Mouse (Mus musculus) megakaryocyte progenitor cell, adult 5-6 weeks (primary cell): ENCODE data around the gene Prkar1b. TPM values are rescaled to one million over a fixed set of nuclear protein-coding genes. Genes with fewer than 3 reads are reported as not detected.

ENCODE experiments used
- ATAC-seq: replicated peaks from 2 replicates; pipeline ENCODE4 v1.8.0; 2016; ENCODE audit warnings: mild to moderate bottlenecking, moderate TSS enrichment, inconsistent platforms; ENCODE audit not compliant: poor library complexity
- total RNA-seq, 2 experiments: library from RNA; stranded (forward) in 1 of 2; stranded (reverse) in 1 of 2; fragments of 157-497, 149-512 nt in 1 of 2; fragments of 200-1000 nt in 1 of 2; gene quantifications; 2 replicates each; pipeline versions ENCODE4 v1.2.3 to v1.2.4; 2015 to 2017

The Prkar1b gene
- total RNA-seq, 2 experiments from 2014 or later: 0.21 to 0.81 TPM

GRCm38 (mm10) chr5:139015097-139015496, 134.7 kb downstream of the Prkar1b start:
- ATAC-seq: peak; percentile 62; the same call in 1 of the 2 replicates

GRCm38 (mm10) chr5:139010649-139011048, 139.2 kb downstream of the Prkar1b start:
- ATAC-seq: no peak

DNA sequence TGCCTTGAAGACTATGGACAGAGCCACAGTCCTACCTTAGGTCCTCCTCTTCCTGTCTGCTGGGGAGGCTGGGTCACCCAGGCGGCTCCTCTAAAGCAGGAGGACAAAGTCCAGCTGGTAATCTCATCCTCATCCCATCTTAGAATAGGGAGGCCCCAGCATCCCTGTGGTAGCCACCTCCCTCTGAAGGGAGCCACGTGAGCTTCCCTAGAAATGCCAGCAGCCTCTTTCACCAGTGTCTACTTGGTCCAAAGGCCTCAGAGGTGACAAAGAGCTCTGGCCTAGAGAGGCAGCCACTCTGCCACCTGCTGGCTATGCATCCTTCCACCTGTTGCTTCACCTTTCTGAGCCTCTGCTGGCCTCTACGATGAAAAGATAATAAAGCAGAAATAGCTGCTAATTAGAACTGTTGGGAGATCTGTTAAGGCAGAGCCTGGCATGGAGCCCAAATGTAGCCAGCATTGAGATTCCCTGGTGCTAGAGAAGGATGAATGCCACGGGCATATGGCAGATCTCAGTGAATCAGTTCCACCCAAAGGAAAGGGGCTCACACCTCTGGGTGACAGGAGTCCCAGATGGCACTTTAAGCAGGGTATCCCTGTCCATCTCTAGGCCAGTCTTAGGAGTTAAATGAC, 142.5 kb downstream of the Prkar1b start:
- no peak for ATAC-seq

GRCm38 (mm10) chr5:139004588-139004987, 145.2 kb downstream of the Prkar1b start:
- no peak for ATAC-seq

GRCm38 (mm10) chr5:138999716-139000115, 150.1 kb downstream of the Prkar1b start:
- ATAC-seq: no peak

DNA sequence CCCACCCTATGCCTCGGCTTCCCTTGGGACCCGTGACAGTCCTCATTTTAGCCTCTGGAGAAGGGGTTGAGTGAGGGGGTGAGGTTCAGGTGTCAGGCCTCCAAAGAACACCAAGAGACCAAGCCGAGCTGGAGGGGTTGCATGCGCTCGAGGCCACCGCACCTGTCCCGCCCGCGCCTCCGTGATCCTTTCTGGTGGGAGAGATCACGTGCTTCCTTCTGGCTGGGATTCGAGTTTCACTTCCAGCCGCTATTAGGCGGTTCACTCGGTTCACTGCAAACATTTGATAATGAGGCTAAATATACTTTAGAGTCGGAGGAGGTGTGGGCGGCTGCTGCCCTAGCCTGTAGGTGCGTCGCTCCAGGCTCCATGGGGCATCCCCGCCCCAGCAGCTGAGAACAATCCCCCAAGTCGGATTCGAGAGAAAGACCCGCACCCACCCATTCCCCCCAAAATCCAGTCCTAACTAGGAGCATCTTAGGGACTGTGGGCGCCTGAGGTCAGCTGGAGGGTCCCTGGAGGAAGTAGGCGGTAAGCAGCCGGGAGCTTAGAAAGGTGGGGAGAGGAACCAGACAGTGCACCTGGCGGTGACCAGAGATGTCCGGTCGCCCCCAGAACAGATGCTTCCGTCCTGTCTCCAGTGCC, 151.7 kb downstream of the Prkar1b start:
- 0 out of 2 replicates have a peak, but pooled peaks have one; percentile 22 for ATAC-seq

DNA sequence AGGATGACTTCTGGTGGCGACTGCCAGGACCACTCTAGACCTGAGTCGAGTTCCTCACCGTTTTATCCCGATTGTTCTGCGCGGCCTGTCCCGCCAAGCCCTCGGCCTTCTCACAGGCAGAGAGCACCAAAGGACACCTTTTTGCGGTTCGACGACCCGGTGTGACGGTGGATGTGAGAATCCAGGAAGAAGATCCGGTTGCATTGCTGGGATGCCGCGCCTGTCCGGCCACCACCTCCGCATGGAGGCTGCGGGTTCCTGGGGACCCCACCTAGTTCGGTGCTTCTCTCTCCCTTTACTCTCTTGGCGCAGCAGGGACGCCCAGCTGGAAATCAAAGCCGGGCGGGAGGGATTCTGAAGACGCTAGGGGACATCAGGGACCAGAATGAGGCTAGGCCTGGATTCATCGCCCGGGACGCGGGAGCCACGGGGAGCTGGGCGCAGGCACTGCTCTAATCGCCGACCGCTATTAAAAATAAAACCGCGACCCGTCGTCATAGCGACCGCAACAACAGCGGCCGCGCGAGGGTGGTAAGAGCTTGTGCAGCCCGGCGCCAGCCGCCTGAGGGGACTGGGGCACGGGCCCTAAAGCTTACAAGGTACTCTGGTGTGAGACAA, 152.5 kb downstream of the Prkar1b start, which contains the start of gene Pdgfa:
Pdgfa (minus strand) TSS at position 200 of the 618 bp plus-strand sequence.
- peak; percentile 56 for ATAC-seq

DNA sequence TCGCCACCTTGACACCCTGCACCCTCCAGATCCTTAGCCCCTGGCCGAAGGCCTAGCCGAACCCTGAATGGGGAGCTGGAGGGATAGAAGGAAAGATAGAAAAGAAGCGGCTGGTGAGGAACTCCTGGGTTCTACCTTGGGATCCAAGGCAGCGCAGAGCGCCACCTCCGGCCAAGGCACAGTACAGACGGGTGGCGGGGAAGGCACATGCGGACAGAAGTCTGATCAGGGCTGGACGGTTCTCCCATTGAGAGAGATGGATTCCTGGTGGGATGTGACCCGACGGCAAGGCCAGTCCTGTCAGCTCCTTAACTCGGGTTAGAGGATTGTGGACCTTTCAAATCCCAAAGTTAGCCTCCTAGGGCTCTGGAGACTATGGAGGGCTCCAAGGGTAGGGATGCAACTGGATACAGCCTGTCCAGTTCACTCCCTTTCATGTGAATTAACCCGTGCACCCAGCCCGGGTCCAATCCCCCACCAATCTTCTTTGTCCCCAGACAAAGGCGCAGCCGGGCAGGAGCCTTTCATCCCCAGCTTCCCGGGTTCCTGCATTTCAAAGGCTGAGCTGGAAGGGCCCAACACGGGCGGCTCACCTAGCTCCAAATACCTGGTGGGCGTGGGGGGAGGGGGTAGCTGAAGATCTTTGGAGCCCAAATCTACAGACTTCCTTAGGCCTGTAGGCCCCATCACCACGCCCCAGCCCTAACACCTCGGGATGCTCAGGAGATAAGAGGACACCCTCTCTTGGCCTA, 153.3 kb downstream of the Prkar1b start:
- no peak for ATAC-seq

- ATAC-seq: peak; percentile 36
These were observed 154.0 kb downstream of the Prkar1b start for GRCm38 (mm10) chr5:138995721-138996311.

DNA sequence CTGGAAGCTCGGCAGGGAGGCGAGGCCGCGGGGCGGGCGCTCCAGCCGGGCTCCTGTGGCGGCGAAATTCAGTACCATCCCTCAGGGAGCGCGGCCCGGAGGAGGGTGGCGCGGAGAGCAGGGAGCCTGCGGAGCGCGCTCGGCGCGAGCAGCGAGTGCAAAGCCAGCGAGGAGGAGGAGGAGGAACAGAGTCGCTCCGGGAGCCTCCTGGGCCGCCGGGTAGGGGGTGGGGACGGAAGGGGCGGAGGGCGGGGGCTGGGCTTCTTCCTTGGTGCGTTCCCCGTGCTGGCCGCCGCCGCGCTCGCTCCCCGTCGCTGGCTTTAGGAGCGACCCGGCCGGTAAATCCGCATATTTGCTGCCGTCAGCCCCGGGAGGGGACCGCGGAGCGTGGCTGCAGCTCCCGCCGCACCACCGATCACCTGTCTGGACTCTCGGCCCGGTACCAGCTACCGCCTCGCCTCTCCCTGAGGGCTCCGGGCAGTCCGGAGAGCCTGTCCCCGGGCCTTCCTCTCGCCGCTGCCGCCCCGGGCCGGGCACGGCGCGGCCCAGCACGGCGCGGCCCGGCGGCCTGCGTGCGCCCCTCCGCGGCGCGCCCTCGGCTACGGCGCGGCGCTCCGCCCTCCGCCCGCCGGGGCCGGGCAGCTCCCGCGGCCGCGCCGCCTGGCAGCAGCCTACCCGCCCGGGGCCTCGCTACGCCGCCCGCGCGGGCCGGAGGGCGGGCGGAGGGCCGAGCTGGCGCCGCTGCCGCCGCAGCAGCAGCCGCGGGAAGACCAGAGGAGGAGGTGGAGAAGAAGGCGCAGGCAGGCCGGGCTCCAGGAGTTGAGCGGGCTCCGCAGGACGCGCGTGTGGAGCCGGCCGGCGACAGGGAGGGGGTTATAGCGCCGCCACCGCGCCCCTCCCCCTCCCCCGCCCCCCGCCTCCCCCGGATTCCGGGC, 154.7 kb downstream of the Prkar1b start:
- ATAC-seq: peak; percentile 42

DNA sequence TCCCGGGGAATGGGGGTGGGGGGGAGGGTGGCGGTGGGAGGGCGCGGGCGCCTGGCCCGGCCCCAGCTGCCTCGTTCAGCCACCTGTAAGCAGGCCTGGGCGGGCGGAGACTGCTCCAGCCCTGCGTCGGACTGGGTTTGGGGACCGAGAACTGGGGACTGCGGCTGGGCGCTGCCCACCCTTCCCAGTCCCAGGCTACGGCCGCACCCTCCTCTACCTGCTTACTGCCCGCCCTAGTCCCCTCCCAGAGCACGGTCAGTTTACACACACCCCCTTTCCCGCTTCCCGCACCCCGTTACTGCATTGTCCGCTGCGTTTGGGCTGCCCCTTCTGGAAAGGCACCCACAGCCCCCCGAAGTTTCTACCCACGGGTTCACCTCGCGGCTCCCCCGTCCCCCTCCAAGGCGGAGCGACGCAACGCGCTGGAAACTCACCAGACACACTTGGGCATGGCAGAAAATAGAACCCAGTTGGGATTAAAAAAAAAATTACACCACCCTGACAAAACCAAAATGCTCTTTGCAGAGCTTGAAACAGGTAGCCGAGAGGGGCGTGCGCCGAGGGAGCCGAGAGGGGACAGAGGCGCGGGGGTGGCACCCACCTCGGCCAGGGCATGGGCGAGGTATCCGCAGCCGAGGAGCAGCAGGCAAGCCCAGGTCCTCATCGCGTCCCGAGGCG, 155.6 kb downstream of the Prkar1b start:
- no peak for ATAC-seq

- no peak for ATAC-seq
These were observed 156.3 kb downstream of the Prkar1b start for GRCm38 (mm10) chr5:138993371-138994107.

DNA sequence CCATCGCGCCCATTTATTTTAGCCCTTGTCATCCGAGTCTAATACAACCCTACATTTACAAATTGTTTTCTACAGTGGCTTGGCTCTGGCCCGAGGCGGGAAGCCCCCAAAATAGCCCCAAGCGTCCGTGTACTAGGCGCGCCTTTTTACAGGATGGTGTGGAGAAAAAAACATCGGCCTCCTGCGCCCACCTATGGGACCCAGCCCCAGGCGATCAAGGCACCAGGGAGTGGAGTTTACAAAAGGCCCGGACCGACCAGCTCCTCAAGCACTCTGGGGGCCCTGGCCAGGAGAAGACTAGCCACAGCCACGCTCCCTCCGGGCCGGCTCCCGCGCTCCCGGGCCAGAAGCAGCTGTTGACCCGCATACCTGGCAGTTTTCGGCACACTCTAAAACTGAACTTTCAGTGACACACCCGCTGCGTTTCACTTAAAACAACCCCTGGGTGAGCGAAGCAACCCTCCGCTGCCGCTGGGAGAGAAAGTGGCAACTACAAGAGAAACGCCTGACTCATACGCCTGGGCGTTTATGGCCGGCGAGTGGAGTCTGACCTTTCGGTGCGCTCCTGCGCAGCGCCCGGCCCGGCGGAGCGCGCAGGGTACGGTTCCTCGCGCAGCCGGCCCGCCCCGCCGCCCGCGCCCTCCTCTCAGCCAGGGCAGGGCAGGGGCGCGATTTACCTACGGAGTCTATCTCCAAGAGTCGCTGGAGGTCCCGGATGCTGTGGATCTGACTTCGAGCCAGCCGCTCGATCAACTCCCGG, 157.0 kb downstream of the Prkar1b start:
- no peak for ATAC-seq

- no peak for ATAC-seq
These were observed 158.1 kb downstream of the Prkar1b start for GRCm38 (mm10) chr5:138991734-138992133.

DNA sequence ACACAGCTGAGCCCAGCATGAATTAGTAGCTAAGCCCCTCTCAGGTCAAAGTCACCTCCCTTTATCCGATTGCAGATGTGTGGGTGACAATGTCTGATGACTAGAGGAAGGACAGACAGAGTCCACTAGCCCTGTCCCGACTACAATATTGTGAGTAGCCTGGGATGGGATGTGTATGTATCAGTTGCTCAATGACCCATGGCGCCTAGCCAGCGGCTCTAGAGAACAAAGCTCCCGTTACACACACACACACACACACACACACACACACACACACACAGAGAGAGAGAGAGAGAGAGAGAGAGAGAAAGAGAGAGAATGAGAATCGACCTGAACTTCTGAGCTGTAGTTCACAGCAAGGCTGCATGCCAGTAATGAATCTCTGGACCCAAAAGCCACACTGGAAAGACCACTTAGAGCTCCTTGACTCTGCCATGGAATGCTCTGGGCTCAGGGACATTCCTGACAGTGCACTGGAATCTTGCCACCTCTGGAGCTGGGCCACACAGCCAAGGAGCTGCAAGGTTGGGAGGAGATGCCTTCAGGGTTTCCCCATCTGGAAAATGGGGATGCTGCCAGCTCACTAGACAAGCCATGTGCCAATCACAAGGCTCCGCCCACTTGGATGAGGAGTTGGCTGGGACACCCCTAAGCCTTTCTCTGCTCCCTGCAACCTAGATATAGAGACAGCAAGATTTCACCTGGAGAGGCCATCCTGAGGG, 159.0 kb downstream of the Prkar1b start:
- ATAC-seq: no peak

- ATAC-seq: no peak
These were observed 160.2 kb downstream of the Prkar1b start for GRCm38 (mm10) chr5:138989567-138989966.

GRCm38 (mm10) chr5:138988764-138989163, 161.0 kb downstream of the Prkar1b start:
- ATAC-seq: peak; percentile 42
